Mouse (Mus musculus): ENCODE data around the gene Myh14.

Gene Myh14

GRCm38 (mm10) chr7:44576333-44576844 lies 94.3 kb downstream of the Myh14 start:
- DNase-seq (ENCODE audit: low spot score), result no peak

- DNase-seq (ENCODE audit: low spot score), result no peak
These were observed 97.6 kb downstream of the Myh14 start for GRCm38 (mm10) chr7:44572956-44573484.

GRCm38 (mm10) chr7:44572213-44572701 lies 98.4 kb downstream of the Myh14 start, which contains the start of gene Napsa:
Gene Napsa (plus strand): TSS chr7:44572380.
- no peak for DNase-seq (ENCODE audit: low spot score)

- no peak for DNase-seq (ENCODE audit: low spot score)
These were observed 98.8 kb downstream of the Myh14 start for GRCm38 (mm10) chr7:44571811-44572210.

GRCm38 (mm10) chr7:44570989-44571388 lies 99.7 kb downstream of the Myh14 start:
- no peak for DNase-seq (ENCODE audit: low spot score)

GRCm38 (mm10) chr7:44568803-44569202 lies 101.8 kb downstream of the Myh14 start:
- no peak for DNase-seq (ENCODE audit: low spot score)

GRCm38 (mm10) chr7:44565414-44565813 lies 105.2 kb downstream of the Myh14 start:
- DNase-seq (ENCODE audit: low spot score), result no peak

- no peak for DNase-seq (ENCODE audit: low spot score)
These were observed 106.2 kb downstream of the Myh14 start for GRCm38 (mm10) chr7:44564486-44564885.

GRCm38 (mm10) chr7:44563284-44563683 lies 107.4 kb downstream of the Myh14 start:
- DNase-seq (ENCODE audit: low spot score), result no peak

- DNase-seq (ENCODE audit: low spot score), result peak; percentile 71
These were observed 109.9 kb downstream of the Myh14 start for GRCm38 (mm10) chr7:44560435-44561400.

GRCm38 (mm10) chr7:44557629-44558028 lies 113.0 kb downstream of the Myh14 start:
- peak; percentile 47 for DNase-seq (ENCODE audit: low spot score)

Data from adipocyte (in vitro differentiated cells).